Mouse (Mus musculus): ENCODE results near the gene Poc1a.
A peak's percentile ranks its signal among the peaks of the same experiment; 100 is the strongest.

Gene Poc1a

DNA sequence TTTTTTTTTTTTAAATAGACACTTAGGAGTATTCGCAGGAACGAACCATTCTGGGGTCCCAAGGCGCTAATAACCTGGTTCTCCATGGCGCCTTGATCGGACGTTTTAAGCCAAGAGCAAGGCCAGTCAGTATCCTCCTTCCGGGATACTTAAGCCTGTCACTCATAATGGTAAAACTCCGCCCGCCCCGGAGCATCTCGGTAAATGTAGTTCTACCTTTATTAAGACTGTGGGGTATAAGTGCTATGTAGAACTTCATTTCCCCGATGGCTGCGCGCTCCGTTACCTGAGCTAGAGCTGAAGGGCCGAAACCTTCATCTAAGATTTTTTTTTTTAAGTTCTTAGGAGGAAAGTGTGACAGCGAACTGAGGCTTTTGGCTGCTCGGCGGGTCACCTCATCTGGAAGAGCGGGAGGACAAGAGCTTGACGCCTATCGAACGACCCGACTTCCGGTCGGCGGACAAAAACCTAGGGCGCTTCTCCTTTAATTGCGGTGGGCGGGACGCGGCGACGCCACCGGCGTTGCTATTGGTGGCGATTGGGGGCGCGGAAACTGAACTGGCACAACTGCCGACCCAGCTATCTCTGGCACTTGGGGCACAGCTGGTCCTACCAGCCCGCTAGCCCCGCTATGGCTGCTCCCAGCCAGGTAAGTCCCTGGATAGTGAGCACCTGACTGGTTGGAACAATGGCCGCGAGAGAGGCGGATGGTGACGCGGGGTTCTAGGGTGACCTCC is at the start of gene Poc1a:
Gene Poc1a, plus strand, starts transcription at position 254 of the 737 bp plus-strand sequence.
- peak; percentile 98 for DNase-seq

DNA sequence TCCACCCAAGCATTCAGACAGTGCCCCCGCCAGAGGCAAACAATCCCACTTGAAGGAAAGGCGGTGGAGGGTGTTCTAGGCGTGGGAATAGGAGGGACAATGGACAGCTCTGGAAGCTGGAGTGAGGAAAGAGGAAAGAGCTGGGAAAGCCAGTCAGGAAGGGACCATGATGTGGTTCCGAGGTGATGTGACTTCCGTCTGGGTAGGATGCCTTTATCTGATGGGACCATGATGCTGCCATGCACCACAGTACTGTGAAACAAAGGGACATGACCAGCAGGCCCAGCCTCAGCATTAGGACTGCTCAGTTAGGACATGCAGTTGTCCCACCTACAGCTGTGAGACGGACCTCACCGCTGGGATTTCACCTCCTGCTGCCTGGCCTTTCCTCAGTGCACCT is 49.6 kb upstream of the Poc1a start:
- DNase-seq = no peak

DNA sequence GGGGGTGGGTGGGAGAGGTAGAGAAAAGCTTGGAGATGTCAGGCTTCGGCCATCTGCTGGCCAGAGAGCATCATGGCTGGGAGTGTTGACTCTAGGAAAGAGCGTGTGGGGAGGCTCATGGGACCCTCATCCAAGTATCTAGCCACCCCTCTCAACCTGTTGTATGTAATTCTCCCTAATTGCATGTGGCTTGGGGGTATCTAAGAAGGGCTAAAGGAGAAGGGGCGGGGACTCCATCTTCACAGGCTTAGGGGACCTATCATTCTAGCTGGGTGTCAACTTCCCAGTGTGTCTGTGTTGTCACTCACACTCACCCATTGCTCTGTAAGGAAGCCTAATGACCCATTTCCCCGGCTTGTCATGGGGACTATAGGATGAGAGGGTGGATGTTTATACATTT is 49.0 kb upstream of the Poc1a start:
- no peak for DNase-seq

DNA sequence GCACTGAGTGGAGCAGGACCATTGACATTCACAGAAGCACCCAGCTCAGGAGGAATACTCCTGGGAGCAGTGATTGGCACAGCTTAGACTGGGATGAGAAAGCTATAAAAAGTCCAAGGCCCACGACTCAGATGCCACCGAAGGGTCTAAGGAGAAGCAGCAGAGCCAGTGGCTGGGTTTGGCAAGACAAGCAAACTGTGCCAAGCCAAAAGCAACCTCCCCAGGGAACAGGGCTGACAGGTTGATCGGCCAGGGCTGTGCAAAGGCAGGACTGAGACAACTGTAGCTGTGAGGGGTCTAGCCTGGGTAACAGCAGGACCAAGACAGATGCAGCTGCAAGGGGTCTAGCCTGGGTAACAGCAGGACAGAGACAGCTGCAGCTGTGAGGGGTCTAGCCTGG is 47.9 kb upstream of the Poc1a start:
- DNase-seq = no peak

DNA sequence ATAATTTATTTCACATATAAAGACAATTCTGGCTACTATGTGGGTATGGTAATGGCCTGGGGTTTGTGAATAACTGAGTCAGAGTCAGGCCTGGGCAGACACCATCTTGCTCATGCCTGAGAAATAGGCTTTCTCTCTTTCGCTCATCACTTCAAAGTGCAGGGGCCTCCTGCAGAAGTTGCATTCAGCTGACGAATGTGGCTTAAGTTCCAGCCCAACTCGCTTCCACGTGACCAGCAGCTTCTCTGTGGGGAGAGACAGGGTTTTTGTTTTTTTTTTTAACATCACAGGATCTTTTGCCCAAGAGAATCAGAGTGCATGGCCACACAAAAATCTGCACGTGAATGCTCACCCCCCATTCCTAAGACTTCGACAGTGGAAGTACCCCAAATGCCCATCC is 46.9 kb upstream of the Poc1a start:
- no peak for DNase-seq

DNA sequence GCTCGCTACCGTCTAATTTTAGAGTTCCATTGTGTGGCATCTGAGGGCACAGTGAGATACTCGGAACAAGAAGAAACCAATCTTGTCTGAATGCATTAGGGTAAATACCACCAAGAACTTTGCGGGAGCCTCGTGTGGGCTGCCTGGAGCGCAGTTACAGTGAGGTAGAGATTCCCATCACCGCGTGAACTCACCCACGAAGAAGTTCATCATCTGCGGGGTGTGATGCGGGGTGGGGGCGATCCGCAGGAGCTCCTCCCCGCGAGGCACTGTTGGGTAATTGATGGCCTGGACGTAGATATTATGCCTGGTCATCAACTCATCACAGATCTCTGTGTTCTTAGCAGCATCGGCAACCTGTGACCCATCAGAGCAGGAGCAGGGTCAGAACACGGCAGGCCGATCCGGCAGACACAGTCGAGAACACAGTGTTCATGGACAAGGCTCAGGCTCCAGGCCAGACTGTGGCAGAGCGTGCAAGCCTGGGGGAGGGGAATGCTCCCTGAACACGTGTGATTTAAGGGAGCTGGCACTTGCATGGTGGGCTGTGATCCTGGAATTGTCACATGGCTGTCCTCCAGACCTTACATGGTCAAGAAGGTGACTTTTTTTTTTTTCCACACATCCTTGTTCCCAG is 45.5 kb upstream of the Poc1a start:
- DNase-seq = no peak

DNA sequence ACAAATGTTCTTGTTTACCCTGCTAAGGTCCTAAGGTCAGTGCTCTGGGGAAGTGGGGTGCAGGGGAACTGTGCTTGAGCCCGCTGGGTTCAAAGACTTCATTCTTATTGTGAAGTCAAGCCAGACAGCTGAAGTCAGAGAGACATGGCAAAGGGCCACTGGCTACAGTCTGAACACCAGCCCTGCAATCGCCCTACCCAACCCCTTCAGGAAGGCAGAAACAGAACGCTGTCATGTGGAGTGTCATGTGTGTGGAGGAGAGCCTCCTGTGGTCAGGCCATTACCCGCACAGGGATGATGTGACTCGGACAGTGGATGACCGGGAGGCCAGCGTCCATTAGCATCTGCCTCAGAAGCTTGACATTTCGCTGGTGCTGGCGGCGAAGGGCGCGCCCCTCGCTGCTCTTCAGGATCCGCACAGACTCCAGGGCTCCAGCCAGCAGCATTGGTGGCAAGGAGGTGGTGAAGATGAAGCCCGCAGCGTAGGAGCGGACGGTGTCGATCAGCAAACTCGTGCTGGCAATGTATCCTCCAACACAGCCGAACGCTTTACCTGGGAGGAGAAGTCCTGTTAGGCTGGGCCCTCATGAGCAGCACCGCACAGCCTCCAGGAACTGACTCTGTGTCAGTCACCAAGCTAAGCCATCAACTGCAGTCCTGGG is 44.6 kb upstream of the Poc1a start:
- DNase-seq = no peak

DNA sequence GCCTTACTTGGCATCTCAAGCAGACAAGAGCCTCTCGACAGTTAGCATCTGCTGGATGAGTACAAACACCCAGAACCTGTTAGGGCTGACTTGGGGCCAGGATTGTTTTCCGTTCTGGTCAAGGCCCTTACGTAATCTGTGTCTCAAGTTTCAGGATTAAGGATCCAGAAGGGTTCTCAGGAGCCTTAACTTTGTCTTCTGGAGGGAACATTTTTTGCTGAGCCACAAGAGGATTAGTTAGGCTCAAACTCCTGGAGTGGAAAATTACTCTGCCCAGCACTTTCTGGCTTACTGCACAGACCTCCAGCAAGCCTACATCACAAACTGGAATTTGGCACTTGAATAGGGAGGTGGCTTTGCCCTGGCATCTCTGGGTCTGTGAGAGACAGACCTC is 44.0 kb upstream of the Poc1a start:
- DNase-seq = no peak

DNA sequence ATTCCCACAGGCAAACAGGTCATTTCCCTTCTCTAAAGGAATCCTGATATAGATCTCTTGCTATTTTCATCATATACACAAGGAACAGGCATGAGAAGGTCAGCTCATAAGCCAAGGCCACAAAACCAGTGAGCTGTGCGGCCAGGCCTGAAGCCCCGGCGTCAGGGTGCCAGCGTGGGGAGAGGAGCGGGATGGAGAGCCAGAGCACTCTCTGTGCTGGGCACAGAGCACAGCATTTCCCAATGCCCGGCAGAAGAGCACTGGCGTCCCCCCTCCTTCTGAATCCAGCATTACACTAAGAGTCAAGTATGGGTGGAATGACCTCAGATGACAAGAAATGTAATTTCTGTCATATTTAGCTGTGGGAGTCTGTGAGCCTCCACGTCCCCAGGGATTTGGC is 43.5 kb upstream of the Poc1a start:
- DNase-seq = no peak

DNA sequence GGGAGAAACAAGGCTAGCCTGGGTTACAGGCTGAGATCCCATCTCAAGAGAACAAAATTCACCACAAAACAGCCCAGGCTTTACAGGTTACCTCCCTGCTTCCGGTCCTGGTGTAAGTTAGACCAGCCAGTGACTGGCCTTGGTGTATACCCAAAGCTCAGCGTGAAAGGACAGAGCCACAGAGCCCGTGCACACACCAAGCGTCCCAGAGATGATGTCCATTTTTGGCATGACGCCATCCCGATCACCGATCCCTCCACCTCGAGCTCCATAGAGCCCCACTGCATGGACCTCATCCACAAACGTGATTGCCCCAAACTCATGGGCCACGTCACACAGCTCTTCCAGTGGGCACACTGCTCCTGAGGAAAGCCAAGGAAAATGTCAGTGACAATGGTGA is 43.0 kb upstream of the Poc1a start:
- DNase-seq = no peak

DNA sequence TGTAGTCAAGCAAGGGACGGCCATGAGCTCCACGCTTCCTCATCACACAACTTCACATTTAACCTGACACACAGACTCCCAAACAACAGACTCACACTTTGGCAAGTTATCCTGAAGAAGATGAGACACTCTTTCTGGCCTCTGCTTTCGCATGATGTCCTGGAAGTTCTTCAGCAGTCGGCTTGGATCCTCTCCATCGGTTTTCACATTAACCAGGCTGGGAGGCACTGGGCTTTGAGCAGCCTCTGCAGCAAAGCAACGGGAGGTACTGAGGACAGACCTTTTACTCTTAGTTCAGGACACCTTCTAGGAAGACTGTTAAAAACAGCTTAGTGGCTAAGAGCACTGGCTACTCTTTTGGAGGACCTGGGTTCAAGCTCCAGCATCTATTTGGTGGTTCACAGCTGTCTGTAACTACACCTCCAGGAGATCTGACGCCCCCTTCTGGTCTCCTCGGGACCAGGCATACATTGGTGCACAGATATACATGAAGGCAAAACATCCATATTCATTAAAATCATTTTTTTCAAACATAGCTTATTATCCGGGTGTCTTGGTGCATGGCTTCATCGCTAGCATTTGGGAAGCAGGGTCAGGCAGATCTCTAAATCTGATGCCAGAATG is 39.2 kb upstream of the Poc1a start:
- DNase-seq = no peak

DNA sequence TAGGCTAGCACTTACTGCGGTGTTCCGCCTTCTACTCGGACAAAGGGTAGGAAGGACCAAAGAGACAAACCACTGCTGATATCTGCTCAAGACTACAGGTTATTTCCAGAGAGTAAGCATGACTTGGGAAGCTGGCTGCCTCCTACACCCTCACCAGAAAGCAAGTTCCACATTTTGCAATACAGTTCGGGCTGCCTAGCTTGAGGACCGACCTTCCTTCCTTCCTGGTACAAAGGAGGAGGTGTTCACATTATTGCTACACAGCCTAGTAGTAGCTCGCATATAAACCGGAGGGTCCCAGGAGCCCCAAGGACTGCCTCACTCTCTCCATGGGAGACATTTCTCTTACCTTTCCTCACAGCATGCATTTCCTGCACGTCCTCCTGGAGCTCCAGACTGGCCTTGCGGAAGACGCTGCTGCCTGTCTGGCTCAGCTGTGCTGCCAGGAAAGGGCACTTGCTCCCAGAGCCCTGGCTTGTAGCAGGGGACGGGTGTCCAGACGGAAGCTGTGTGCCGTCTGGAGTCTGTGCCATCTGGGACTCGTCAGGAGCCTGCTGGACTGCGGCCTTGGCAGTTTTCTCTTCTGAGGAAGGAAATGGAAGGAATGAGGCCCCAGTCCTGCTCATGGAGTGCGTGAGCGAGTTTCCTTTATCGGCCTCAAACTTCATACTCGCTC is 37.9 kb upstream of the Poc1a start:
- DNase-seq = no peak

DNA sequence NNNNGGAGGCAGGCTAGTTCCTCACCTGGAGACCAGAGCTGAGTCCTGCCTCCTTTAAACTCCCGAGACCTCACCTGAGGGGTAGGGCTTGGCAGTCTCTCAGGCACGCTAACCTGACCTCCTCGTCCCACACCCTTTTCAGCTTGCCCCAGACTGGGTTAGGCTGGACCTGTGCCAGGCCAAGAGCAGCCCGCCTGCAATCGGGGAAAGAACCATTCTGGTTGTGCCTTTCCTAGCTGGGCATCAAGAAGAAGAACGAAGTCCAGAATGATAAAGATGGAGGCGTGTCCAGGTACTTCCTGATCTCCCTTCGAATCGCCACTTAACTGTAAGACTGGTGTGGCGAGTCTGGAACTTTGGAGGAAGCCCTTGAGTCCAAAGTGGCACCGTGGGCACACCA is 31.3 kb upstream of the Poc1a start:
- DNase-seq = no peak

DNA sequence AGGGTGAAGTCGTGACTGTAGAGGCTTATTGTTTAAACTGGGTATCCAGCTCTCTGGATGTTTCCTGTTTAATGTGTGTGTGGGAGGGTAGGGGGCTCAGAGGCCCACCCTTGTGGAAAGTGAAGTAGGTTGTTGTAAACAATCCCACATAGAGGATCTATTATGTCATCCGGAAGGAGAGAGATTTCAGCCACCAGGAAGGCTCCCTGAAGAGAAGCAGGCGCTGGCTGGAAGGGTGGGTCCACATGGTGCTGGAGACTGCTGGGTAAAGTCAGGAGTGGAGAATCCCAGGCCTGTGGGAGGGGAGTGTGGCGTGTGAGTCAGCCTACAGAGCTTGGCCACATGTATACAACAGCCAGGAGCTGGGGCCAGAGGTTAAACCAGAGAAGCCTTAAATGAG is 30.6 kb upstream of the Poc1a start:
- DNase-seq = no peak

DNA sequence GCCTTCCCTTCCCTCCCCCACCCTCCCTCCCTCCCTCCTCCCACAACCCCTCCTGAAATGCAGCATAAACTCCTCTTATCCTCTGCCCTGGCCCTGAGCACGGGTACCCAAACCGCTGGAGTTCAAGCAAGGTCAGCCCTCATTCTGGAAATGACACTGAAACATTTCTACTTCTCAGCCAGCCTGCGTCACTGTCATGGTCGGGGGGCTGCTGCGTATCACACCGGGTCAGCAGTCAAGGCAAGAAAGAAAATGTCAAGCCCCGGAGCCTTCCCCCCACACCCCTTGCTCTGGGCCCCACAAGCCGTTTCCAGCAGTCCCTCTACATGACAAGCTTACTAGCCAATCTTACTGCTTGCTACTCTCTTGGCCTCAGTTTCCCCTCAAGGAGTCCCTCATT is 29.8 kb upstream of the Poc1a start:
- no peak for DNase-seq

DNA sequence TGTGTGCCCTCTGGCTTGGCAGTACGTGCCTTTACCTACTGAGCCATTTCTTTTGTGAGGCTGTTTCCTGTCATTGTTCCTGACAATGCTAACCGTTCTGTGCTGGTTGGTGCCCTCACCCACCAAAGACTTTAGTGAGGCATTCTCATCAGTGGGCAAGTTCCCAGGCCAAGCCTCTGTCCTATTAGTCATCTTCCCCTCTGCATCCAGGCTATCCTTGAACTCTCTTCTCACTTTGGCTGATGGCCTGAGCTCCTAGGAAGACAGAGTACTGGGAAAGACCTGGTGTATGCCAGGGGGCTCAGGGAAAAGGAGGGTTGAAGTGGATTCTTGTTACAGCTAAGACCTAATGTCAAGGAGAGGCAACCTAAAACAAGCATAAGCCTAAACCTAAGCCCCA is 26.9 kb upstream of the Poc1a start:
- no peak for DNase-seq

DNA sequence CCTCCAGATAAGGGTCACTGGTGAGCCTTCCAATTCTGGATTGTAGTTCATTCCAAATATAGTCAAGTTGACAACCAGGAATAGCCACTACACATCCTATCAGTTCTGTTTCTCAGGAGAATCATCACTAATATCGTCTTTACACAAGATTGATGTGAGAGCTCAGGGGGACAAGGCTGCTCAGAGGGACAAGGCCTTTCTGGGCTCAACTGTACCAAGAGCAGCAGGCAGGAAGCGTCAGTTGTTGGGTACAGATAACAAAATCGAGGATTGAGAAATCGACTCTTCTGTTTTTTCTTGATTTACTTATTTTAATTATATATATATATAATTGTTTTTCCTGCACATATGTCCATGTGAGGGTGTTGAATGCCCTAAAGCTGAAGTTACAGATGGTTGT is 22.4 kb upstream of the Poc1a start:
- no peak for DNase-seq

DNA sequence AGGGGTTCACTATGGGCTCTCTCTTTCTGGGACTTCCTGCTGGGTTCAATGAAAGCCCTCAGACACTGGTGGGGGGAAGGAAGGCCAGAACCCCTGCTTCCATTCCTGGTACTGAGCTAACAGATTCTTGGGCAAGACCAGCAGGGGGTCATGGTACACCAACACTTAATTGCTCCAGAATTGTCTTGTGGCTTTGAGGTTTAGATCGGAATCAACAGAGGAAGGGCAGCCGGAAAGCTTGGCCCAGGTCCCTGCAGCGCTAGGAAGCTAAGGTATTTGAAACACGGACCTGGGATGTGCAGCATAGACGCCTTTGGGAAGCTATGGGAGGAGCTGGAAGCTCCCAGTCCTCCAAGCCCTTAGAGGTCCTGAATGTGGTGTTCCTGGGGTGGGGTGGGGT is 21.9 kb upstream of the Poc1a start:
- no peak for DNase-seq

DNA sequence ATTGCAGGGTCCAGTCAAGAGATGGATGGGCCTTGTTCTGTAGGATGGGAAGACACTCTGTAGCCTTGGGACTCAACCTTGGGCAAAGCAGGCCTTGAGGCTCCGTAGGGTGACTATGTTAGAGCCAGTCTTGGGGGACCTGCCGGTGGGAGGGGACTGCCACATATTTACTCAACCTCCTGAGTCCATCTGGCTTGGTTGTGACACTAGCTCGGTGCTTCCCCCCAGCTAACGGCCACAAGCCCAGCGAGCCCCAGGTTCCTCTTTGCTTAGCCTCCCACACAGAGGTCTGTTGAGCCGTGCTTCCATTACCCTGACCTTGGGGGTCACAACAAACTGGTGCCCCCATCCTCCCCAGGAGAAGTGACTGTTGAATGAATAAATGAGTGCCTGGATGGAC is 19.8 kb upstream of the Poc1a start:
- DNase-seq = no peak

DNA sequence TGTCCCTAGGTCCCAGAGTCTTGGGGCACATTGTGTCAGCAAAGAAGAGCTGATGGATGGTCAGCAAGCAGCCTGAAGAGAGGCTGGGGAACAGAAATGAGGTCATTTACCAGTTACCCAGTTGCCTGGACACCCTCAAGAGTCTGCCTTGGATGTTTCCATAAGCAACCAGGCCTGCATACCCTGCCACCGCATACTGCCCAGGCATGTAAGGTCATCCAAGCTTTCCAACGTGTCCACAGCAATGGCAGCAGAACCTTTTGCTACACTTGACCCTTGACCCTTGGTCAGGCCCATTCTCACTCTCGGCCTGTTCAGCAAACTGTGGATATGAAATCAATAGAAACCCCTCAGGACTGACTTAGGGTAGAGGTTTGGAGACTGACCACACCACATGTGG is 19.4 kb upstream of the Poc1a start:
- no peak for DNase-seq

DNA sequence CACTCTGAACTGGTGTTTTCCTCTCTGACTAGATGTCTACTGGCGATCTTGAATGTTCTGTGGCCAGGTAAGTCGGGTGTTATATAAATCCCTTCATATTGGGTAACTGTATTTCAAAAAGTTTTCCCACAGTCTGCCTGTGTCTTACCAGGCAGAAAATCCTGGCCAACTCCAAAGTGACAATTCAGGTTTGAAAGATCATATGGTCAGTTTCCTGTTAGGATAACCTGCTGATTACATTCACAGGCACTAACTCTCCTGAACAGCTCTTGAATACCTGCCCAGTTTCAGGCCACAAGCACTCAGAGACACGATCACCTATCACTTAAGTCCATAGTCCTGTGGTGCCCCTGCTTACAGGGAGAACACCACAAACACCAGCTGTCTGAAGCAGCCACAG is 18.8 kb upstream of the Poc1a start:
- DNase-seq = no peak

DNA sequence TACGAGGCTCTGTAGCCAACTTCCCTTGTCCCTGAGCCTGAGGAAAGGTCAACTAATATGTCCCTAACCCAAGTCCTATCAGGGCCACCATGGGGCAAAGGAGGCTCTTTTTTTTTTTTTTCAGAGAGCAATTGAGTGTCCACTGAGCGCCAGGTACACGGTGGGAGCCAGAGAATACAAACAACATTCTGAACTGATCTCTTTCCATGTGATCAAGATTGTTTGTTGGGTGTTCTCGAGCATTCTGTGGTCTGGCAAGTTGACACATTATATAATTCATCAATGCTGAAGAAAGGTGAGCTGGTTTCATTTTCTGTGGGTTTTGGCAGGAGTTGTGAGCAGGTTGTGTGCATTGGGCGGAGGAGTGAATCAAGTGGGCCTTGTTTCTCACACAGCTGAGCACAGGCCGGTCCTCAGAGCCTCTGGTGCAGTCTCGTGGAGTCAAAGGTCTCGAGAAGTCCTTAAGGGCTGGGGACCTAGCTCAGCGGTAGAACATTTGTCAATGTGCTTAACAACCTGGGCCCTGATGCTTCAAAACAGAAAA is 17.4 kb upstream of the Poc1a start:
- no peak for DNase-seq

All from retina, postnatal 1 day (tissue).